11 mouse cellular contexts compared by ENCODE assay signal in the genomic region with DNA sequence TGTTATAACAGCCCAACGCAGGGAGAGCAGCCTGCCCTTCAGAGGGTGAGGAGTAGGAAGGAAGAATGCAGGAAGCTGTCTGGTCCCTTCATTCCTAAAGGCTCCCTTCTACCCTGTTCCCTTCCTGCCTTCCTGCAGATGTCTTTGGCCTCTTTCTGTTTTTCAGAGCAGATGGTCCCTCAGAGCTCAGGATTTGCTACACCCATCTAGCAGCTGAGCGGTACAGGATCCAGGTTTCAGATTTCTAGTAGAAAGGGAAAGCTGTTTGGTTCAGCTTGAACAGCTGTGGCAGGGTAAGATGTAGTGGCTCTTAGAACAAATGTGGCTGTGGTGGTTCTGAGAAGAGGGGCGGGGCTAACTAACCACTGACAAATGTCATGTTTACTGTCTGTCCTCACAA.
A peak's percentile ranks its signal among the peaks of the same experiment; 100 is the strongest.
DNase-seq lines count a peak whose midpoint lies in the region; ATAC-seq and TF ChIP-seq lines count a peak whose summit lies in the region.
"Had no signal": no experiment of that assay in that cellular context is flagged by ENCODE, and none has a peak within 500 bp of the region (broad histone marks: within the 10 kb centered on the region; RNA-seq: fewer than 3 reads in every experiment).

No protein-coding gene starts in this region.

- no peaks in the 10 kb centered on the region for H3K9me3 ChIP-seq in limb, embryonic 11.5 days (ENCODE audit: control insufficient read depth, low read length)
- H3K9me3 ChIP-seq in limb, embryonic 10.5 days (replicated peaks) = no peaks in the 10 kb centered on the region
- no peaks in the 10 kb centered on the region for H3K9me3 ChIP-seq in forebrain, postnatal 0 days (ENCODE audit: low read length)
- H3K9me3 ChIP-seq in limb, embryonic 13.5 days = no peaks in the 10 kb centered on the region

- H3K9ac ChIP-seq in limb, embryonic 11.5 days (ENCODE audit: low read length) = no peak overlapping the region
- H3K9ac ChIP-seq in forebrain, postnatal 0 days = no peak overlapping the region
- H3K9ac ChIP-seq in limb, embryonic 13.5 days = no peak overlapping the region

- DNase-seq in cerebellum, postnatal 10 days = peak; percentile 35 to 37
- DNase-seq in cerebellum, adult 9-10 months = no peak
- peak; percentile 27 for DNase-seq in limb, embryonic 11.5 days (ENCODE audit: low spot score)
- no peak for DNase-seq in limb, embryonic 10.5 days (ENCODE audit: low spot score)
- peak; percentile 37 for DNase-seq in forebrain, postnatal 0 days
- no peak for DNase-seq in heart, postnatal 14 days
- no peak for DNase-seq in c-Kit-positive CD71-positive TER-119-positive erythroid progenitor cells, embryonic 14.5 days (ENCODE audit: low spot score)
- DNase-seq: cerebellum, adult 8-10 months; heart, adult 2 months; thymus, adult 18-20 months had no signal

- no peak for TF ChIP-seq CTCF in forebrain, postnatal 0 days (IDR thresholded peaks at IDR 0.05; ENCODE audit: low read depth)

- ATAC-seq in limb, embryonic 11.5 days (ENCODE audit: insufficient number of reproducible peaks, low FRiP score, low TSS enrichment, low read depth) = peak; percentile 72
- peak; percentile 60 for ATAC-seq in forebrain, postnatal 0 days
- peak; percentile 90 for ATAC-seq in limb, embryonic 13.5 days (ENCODE audit: low FRiP score, low read depth)

- no peaks in the 10 kb centered on the region for H3K27me3 ChIP-seq in limb, embryonic 11.5 days (ENCODE audit: control insufficient read depth, insufficient read depth, low read length)
- no peaks in the 10 kb centered on the region for H3K27me3 ChIP-seq in limb, embryonic 10.5 days (ENCODE audit: low read depth, poor library complexity, severe bottlenecking)
- H3K27me3 ChIP-seq in forebrain, postnatal 0 days (ENCODE audit: insufficient read depth, low read length) = no peaks in the 10 kb centered on the region
- no peaks in the 10 kb centered on the region for H3K27me3 ChIP-seq in limb, embryonic 13.5 days

- H3K36me3 ChIP-seq in limb, embryonic 11.5 days (ENCODE audit: control insufficient read depth, insufficient read depth, low read length) = no peaks in the 10 kb centered on the region
- no peaks in the 10 kb centered on the region for H3K36me3 ChIP-seq in limb, embryonic 10.5 days
- H3K36me3 ChIP-seq in forebrain, postnatal 0 days (ENCODE audit: insufficient read depth) = no peaks in the 10 kb centered on the region
- no peaks in the 10 kb centered on the region for H3K36me3 ChIP-seq in limb, embryonic 13.5 days

- intact Hi-C loops in heart, postnatal 14 days (cut with DNase I) = no loop called here

- H3K4me2 ChIP-seq in limb, embryonic 11.5 days (ENCODE audit: low read depth, severe bottlenecking) = no peak overlapping the region
- no peak overlapping the region for H3K4me2 ChIP-seq in forebrain, postnatal 0 days (ENCODE audit: low read depth)
- H3K4me2 ChIP-seq in limb, embryonic 13.5 days (replicated peaks) = no peak overlapping the region

- WGBS in limb, embryonic 11.5 days = 44% methylated on average over 3 of the region's 3 CpGs
- 49% methylated on average over 3 of the region's 3 CpGs for WGBS in limb, embryonic 10.5 days
- WGBS in forebrain, postnatal 0 days = 72% methylated on average over 3 of the region's 3 CpGs
- WGBS in limb, embryonic 13.5 days = 34% methylated on average over 3 of the region's 3 CpGs

- H3K4me1 ChIP-seq in limb, embryonic 11.5 days (ENCODE audit: control insufficient read depth, insufficient read depth, low read length) = no peaks in the 10 kb centered on the region
- H3K4me1 ChIP-seq in limb, embryonic 10.5 days = 0 out of 2 replicates have a peak, but pooled peaks cover 5% of the 10 kb centered on the region
- 0 out of 2 replicates have a peak, but pooled peaks cover 6% of the 10 kb centered on the region for H3K4me1 ChIP-seq in forebrain, postnatal 0 days (ENCODE audit: insufficient read depth)
- peaks cover 8% of the 10 kb centered on the region for H3K4me1 ChIP-seq in limb, embryonic 13.5 days

- no peak overlapping the region for H3K27ac ChIP-seq in limb, embryonic 11.5 days (replicated peaks; ENCODE audit: low read depth, low read length)
- no peak overlapping the region for H3K27ac ChIP-seq in limb, embryonic 10.5 days
- H3K27ac ChIP-seq in forebrain, postnatal 0 days (ENCODE audit: low read depth, low read length) = no peak overlapping the region
- no peak overlapping the region for H3K27ac ChIP-seq in limb, embryonic 13.5 days
- H3K27ac ChIP-seq: heart, adult 2 months had no signal

- H3K4me3 ChIP-seq in limb, embryonic 11.5 days (ENCODE audit: low read depth, low read length) = no peak overlapping the region
- no peak overlapping the region for H3K4me3 ChIP-seq in limb, embryonic 10.5 days
- no peak overlapping the region for H3K4me3 ChIP-seq in forebrain, postnatal 0 days (ENCODE audit: low read depth, low read length)
- no peak overlapping the region for H3K4me3 ChIP-seq in limb, embryonic 13.5 days
- H3K4me3 ChIP-seq: heart, adult 2 months had no signal

Comparison
In these comparisons a context has a peak if more than half of its experiments do, and no peak if none do; other contexts are left out.
1. DNase-seq: peak in cerebellum, postnatal 10 days (2 of 2), limb, embryonic 11.5 days (single experiment) and forebrain, postnatal 0 days (single experiment); none in cerebellum, adult 9-10 months (single experiment), limb, embryonic 10.5 days (single experiment), heart, postnatal 14 days (0 of 2) and c-Kit-positive CD71-positive TER-119-positive erythroid progenitor cells, embryonic 14.5 days (single experiment).
2. Peak in every context shown above with its lines, with median percentiles within 50 percentile points of each other: ATAC-seq.